Mouse (Mus musculus) regulatory T cell (primary cell): Measurements from ENCODE around the gene Pitpna.

Experiments used
- in situ Hi-C: fragments of 300-600 bp; cut with MboI, MseI; formaldehyde crosslinking; loops from one replicate; pipeline ENCODE4 v1.15.1; 2025; ENCODE audit warnings: high pct_unique_total_duplicates

The Pitpna gene

DNA sequence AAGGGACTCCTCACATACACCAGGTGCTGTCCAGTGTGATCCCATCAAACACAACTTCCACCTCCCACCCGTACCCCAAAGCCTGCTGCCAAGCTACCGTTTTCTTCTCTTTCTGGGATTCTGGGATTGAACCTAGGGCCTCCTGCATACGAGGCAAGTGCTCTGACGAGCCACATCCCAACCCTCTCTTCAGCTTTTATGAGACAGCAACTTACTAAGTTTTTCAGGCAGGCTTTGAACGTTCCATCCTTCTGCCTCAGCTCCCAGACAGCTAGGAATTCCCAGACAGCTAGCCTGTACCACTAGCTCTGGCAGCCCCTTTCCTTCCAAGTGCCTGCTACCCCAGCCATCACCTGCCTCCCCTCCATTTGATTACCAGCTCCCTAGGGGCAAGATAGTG lies 934 bp upstream of the Pitpna start:
- in situ Hi-C loops: loop anchor here (25.0 kb wide), 1 partner anchor 1025 kb away; no protein-coding TSS in a partner anchor

- in situ Hi-C loops: loop anchor here (25.0 kb wide), 1 partner anchor 1026 kb away; no protein-coding TSS in a partner anchor
Observed at GRCm38 (mm10) chr11:75588285-75588941, 516 bp downstream of the Pitpna start.

GRCm38 (mm10) chr11:75592612-75593011 lies 4.7 kb downstream of the Pitpna start:
- in situ Hi-C loops: loop anchor here (25.0 kb wide), 1 partner anchor 1030 kb away; no protein-coding TSS in a partner anchor

- in situ Hi-C loops: loop anchor here (25.0 kb wide), 1 partner anchor 1032 kb away; no protein-coding TSS in a partner anchor
Observed at GRCm38 (mm10) chr11:75594431-75594830, 6.5 kb downstream of the Pitpna start.

DNA sequence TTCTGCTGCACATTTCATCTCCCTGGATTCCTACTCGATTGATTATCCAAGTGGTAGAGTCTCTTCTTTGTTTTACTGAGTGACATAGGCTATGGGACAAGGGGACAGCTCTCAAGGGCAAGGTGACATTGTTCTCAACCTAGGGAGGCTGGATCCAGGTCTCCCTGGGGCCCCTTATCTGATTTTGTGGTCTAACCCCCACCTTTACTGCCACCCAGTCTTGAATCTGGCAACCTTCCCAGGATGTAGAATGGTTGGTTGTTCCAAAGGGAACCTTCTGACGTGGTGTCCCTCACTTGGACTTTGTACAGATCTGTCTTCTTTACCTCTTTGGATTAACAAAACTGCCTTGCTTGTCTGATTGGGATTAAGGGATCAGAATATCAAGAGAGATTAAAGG lies 7.5 kb downstream of the Pitpna start:
- in situ Hi-C loops: loop anchor here (25.0 kb wide), 1 partner anchor 1033 kb away; no protein-coding TSS in a partner anchor

- in situ Hi-C loops: loop anchor here (25.0 kb wide), 1 partner anchor 1034 kb away; no protein-coding TSS in a partner anchor
Observed at GRCm38 (mm10) chr11:75595816-75596215, 7.9 kb downstream of the Pitpna start.

- in situ Hi-C loops: loop anchor here (25.0 kb wide), 1 partner anchor 1034 kb away; no protein-coding TSS in a partner anchor
Observed at GRCm38 (mm10) chr11:75596726-75597255, 8.9 kb downstream of the Pitpna start.

- in situ Hi-C loops: loop anchor here (25.0 kb wide), 1 partner anchor 1036 kb away; no protein-coding TSS in a partner anchor
Observed at GRCm38 (mm10) chr11:75598004-75598403, 10.1 kb downstream of the Pitpna start.

- in situ Hi-C loops: loop anchor here (25.0 kb wide), 1 partner anchor 1038 kb away; no protein-coding TSS in a partner anchor
Observed at GRCm38 (mm10) chr11:75599802-75600201, 11.9 kb downstream of the Pitpna start.

GRCm38 (mm10) chr11:75604826-75605225 lies 16.9 kb downstream of the Pitpna start:
- in situ Hi-C loops: no loop called here

DNA sequence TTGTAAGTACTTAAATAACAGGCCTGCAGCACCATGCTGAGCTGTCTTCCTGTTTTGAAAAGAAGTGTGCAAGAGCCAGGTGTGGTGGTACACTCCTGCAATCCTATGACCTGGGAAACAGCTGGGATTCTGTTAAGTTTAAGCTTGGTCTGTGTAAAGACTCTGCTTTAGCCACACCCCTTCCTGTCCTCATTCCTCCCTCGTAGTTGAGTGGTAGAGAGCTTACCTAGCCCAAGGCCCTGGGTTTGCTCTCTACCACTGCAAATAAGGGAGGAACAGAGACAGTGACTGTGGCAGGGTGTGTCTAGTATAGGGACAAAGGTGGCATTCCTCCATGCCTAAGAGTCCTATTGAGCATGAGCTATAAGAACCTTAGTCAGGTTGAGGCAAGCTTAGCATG lies 17.4 kb downstream of the Pitpna start:
- in situ Hi-C loops: no loop called here

DNA sequence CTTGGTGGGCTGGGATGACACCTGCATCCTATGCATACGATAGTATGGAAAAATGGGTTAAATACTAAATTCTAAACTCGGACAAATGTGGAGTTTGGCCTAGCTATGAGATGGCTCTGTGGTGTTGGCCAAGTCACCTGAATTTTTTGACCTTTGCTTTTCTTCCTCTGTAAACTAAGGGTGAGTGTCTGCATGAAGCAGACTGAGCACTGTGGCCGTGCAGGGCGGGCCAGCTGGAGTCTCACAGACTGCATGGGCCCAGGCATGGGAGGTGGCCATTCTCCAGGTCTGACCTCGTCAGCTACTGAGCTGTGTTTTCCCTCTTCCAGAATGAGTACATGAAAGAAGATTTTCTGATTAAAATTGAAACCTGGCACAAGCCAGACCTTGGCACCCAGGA lies 20.9 kb downstream of the Pitpna start:
- in situ Hi-C loops: no loop called here

DNA sequence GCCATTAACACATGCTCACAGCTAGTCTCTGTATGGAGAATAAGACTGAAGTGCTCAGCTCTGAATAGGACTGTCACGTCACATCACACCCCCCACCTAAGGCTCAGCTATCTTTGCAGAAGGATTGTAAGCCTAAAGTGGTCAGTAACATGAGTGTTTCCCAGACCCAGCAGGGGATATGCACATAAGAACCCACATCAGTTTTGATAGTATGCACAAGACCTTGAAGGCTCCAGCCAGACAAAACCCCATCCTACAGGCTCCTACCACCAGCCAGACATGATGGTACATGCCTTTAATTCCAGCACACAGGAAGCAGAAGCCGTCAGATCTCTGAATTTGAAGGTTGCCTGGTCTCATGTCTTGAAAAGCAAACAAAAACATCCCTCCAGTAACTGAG lies 22.1 kb downstream of the Pitpna start:
- in situ Hi-C loops: no loop called here

GRCm38 (mm10) chr11:75614769-75615168 lies 26.9 kb downstream of the Pitpna start:
- in situ Hi-C loops: no loop called here

GRCm38 (mm10) chr11:75615556-75615955 lies 27.7 kb downstream of the Pitpna start:
- in situ Hi-C loops: no loop called here

GRCm38 (mm10) chr11:75619133-75619532 lies 31.2 kb downstream of the Pitpna start:
- in situ Hi-C loops: no loop called here

DNA sequence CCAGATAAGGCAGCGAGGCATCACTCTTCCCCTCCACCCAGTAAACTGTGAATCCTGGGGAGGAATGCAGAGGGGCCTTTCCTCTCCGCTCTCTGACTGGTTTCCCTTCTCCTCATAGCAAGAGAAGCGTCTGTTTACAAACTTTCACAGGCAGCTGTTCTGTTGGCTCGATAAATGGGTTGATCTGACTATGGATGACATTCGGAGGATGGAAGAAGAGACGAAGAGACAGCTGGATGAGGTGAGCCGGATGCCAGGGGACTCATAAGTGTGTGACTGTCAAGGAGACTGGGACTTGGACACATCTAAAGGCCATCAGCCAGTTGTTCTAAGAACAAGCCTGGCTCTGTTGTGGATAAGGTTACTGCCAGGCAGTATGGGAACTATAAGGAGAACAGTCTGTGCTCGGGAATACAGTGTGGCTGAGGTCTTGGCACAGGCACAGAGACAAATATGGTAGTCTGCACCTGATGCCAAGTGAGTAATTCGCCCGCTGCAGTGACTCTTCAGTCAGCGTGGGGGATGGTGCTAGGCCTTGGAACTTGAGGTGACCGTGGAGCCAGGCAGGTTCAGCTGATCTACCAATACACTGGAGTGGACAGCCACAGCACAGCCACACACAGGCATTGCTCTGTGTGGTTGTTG lies 32.4 kb downstream of the Pitpna start:
- in situ Hi-C loops: no loop called here

- in situ Hi-C loops: no loop called here
Observed at GRCm38 (mm10) chr11:75621426-75621825, 33.5 kb downstream of the Pitpna start.

DNA sequence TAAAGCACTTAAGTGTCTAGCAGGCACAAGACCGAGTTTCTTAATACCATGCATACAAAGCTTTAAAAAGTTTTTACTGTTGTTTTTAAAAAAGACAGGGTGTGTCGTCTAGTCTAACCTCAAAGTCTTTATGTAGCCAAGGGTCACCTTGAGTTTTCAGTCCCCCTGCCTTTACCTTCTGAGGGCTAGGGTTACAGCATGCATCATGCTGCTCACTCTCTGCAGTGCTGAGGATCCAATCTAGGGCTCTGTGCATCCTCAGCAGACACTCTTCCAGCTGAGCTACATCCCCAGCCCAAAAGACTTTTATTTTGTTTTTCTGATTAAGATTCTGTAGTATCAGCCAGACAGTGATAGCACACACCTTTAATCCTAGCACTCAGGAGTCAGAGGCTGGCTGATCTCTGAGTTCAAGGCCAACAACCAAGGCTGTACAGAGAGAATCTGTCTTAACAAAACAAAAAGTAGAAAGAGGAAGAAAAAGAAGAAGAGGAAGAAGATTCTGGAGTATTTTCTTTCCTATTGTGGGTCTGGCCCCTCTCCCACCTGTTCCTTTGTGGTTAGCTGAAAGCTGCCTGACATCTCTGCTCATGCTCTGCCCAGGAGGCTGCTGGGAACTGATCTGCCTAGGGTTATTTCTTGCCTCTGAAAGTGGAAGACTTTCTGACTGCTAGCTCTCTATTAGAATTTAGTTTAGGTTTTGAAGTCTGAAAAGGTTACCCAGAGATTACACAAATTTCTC lies 34.9 kb downstream of the Pitpna start:
- in situ Hi-C loops: no loop called here

DNA sequence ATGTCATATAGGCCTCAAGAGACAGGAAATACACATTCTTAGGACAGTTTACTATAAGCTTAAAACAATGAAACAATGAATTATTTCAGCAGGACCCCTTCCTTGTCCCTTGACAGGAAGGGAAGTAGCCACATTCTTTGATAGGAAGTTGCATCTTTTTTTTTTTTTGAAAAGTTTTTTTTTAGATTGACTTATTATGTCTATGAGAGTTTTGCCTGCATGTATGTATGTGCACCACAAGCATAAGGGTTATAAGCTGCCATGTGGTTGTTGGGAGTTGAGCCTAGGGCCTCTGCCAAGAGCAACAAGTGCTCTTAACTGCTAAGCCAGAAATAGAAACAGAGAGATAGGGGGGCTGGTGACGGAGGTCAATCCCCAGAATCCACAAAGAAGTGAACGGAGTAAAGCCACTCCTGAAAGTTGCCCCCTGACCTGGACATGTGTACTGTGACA lies 36.2 kb downstream of the Pitpna start:
- in situ Hi-C loops: no loop called here

DNA sequence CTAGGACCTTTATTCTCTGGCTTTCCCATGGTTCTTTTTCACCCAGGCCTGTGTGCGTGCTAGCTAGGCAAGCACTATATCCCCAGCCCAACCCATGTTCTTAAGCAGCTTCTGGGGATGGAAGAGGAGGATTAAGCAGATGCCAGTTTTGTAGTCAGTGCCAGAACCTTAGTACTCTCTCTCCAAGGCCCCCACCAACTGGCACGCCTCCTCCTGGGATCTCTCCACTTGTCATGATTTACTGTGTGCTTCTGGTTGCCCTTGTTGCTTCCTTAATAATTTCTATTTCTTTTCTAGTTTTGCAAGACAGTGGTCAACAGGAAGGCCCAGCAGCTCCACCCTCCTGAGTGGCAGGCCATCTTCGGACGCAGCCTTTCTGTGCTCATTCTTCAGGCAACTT lies 37.9 kb downstream of the Pitpna start:
- in situ Hi-C loops: no loop called here

- in situ Hi-C loops: no loop called here
Observed at GRCm38 (mm10) chr11:75630098-75630497, 42.2 kb downstream of the Pitpna start.
